Mouse (Mus musculus): ENCODE measurements around the gene Prss12. TPM values are rescaled to one million over a fixed set of nuclear protein-coding genes. Genes with fewer than 3 reads are reported as not detected.

Prss12 gene
- polyA plus RNA-seq, 1 experiment from 2014 or later = 5.9 TPM

- no peak for ATAC-seq
- Histone ChIP-seq H3K9ac (replicated peaks; ENCODE audit: low read depth, low read length) (no peak overlapping the region), H3K9me3 (ENCODE audit: control insufficient read depth, low read length) (no peaks in the 10 kb centered on the region), H3K4me2 (ENCODE audit: low read length) (no peak overlapping the region), H3K27ac (ENCODE audit: low read length) (no peak overlapping the region), H3K36me3 (ENCODE audit: control insufficient read depth, insufficient read depth) (no peaks in the 10 kb centered on the region), H3K4me3 (replicated peaks; ENCODE audit: low read length) (no peak overlapping the region), H3K27me3 (replicated peaks; ENCODE audit: control insufficient read depth, insufficient read depth, low read length) (no peaks in the 10 kb centered on the region), H3K4me1 (replicated peaks; ENCODE audit: control insufficient read depth, insufficient read depth, low read length) (no peaks in the 10 kb centered on the region)
- 92% methylated on average over 6 of the region's 6 CpGs for WGBS
Measured at GRCm38 (mm10) chr3:123553872-123554271, 107.2 kb downstream of the Prss12 start.

- H3K4me3 ChIP-seq (replicated peaks; ENCODE audit: low read length) = no peak overlapping the region
- peak; percentile 93 for ATAC-seq
- WGBS = 78% methylated on average over 7 of the region's 7 CpGs
Measured at GRCm38 (mm10) chr3:123555254-123555865, 108.6 kb downstream of the Prss12 start.

More at GRCm38 (mm10) chr3:123555254-123555865, 108.6 kb downstream of the Prss12 start:
- Histone ChIP-seq H3K27ac (ENCODE audit: low read length) (no peak overlapping the region), H3K36me3 (ENCODE audit: control insufficient read depth, insufficient read depth) (no peaks in the 10 kb centered on the region), H3K27me3 (replicated peaks; ENCODE audit: control insufficient read depth, insufficient read depth, low read length) (no peaks in the 10 kb centered on the region), H3K4me1 (replicated peaks; ENCODE audit: control insufficient read depth, insufficient read depth, low read length) (no peaks in the 10 kb centered on the region), H3K9ac (replicated peaks; ENCODE audit: low read depth, low read length) (no peak overlapping the region), H3K9me3 (ENCODE audit: control insufficient read depth, low read length) (no peaks in the 10 kb centered on the region), H3K4me2 (ENCODE audit: low read length) (no peak overlapping the region)

Other genes starting within 250 kb of the Prss12 start
- 0.87 and 0.90 TPM in 2 replicates for gene Synpo2, start 210.8 kb upstream of the Prss12 start, polyA plus RNA-seq (2015; fragmentation: Nextera tagmentation; extraction: Ambion mirVana)
- gene Sec24d, start 179.5 kb upstream of the Prss12 start, polyA plus RNA-seq (2015; fragmentation: Nextera tagmentation; extraction: Ambion mirVana) = 20.6 and 27.1 TPM in 2 replicates
- gene Mettl14, start 60.8 kb upstream of the Prss12 start, polyA plus RNA-seq (2015; fragmentation: Nextera tagmentation; extraction: Ambion mirVana) = 29.1 and 30.8 TPM in 2 replicates
- 9.3 and 10.6 TPM in 2 replicates for gene Ndst3, start 243.9 kb downstream of the Prss12 start, polyA plus RNA-seq (2015; fragmentation: Nextera tagmentation; extraction: Ambion mirVana)